Mouse (Mus musculus) CH12.LX (cell line): ENCODE measurements around the gene Akr1c19. TPM values are rescaled to one million over a fixed set of nuclear protein-coding genes. Genes with fewer than 3 reads are reported as not detected.
A peak's percentile ranks its signal among the peaks of the same experiment; 100 is the strongest.
"Not testable (repeated sequence)": the region's sequence is repeated elsewhere in the genome, so short reads cannot be mapped to it uniquely, and the experiment has no call there.

Experiments
- DNase-seq: peaks from one replicate; pipeline ENCODE4 v3.0.0-alpha.2; 2013; ENCODE audit errors: extremely low read depth
- H3K27ac ChIP-seq: 2 replicates; pipeline ENCODE4 v1.5.1; 2012; ENCODE audit warnings: low read depth, mild to moderate bottlenecking, control low read depth, moderate library complexity; ENCODE audit not compliant: insufficient read depth
- H3K27me3 ChIP-seq: replicated peaks from 2 replicates; pipeline ENCODE3; 2012; ENCODE audit warnings: inconsistent platforms
- H3K36me3 ChIP-seq, 2 experiments: replicated peaks in 1 of 2; 2 replicates each; pipeline versions ENCODE3 to v1.6.1; 2012; ENCODE audit warnings: inconsistent platforms in 1 of 2, low read length in 1 of 2, mild to moderate bottlenecking in 1 of 2, mixed read lengths in 1 of 2, moderate library complexity in 1 of 2; ENCODE audit not compliant: control insufficient read depth in 1 of 2, insufficient read depth in 1 of 2
- H3K4me1 ChIP-seq, 2 experiments: 2 replicates each; pipeline ENCODE4 v1.6.1; 2012; ENCODE audit warnings: inconsistent platforms in 1 of 2, moderate library complexity in 1 of 2; ENCODE audit not compliant: insufficient read depth in 2 of 2, control insufficient read depth in 1 of 2
- H3K4me2 ChIP-seq: 2 replicates; pipeline ENCODE4 v1.6.1; 2012; ENCODE audit warnings: low read depth, mild to moderate bottlenecking, control low read depth; ENCODE audit not compliant: poor library complexity, insufficient read depth, severe bottlenecking
- H3K4me3 ChIP-seq, 3 experiments: fragments of 150-350 bp in 1 of 3; sonication (generic) in 1 of 3; replicated peaks in 1 of 3; 2 replicates each; pipeline versions ENCODE3 to v1.5.1; 2011 to 2012; ENCODE audit warnings: low read depth in 2 of 3, low read length in 2 of 3, mild to moderate bottlenecking in 2 of 3, moderate library complexity in 2 of 3, control low read depth in 1 of 3, improper control_type of control experiment in 1 of 3, inconsistent platforms in 1 of 3, mixed read lengths in 1 of 3; ENCODE audit not compliant: poor library complexity in 1 of 3
- H3K79me2 ChIP-seq: replicated peaks from 2 replicates; pipeline ENCODE4 v1.6.1; 2012; ENCODE audit warnings: mild to moderate bottlenecking, moderate library complexity; ENCODE audit not compliant: control insufficient read depth, poor library complexity, insufficient read depth, severe bottlenecking; ENCODE audit errors: extremely low read depth
- H3K9ac ChIP-seq: 2 replicates; pipeline ENCODE4 v1.6.1; 2012; ENCODE audit warnings: low read depth, mild to moderate bottlenecking, control low read depth, moderate library complexity; ENCODE audit not compliant: insufficient read depth
- H3K9me3 ChIP-seq: replicated peaks from 2 replicates; pipeline ENCODE3; 2012; ENCODE audit warnings: low read length, inconsistent platforms, mixed read lengths
- CTCF ChIP-seq, 2 experiments: IDR thresholded peaks in 1 of 2; conservative IDR thresholded peaks in 1 of 2; 2 replicates each; pipeline ENCODE4 v1.5.1; 2011 to 2012; ENCODE audit warnings: low read depth in 2 of 2, low read length in 2 of 2, improper control_type of control experiment in 1 of 2, inconsistent platforms in 1 of 2, mild to moderate bottlenecking in 1 of 2, moderate library complexity in 1 of 2
- EP300 ChIP-seq: IDR thresholded peaks from 2 replicates; pipeline ENCODE4 v1.6.1; 2011; ENCODE audit warnings: low read length, improper control_type of control experiment
- MAZ ChIP-seq: IDR thresholded peaks from 2 replicates; pipeline ENCODE4 v1.6.1; 2012; ENCODE audit warnings: low read depth, mild to moderate bottlenecking, inconsistent platforms, low read length, improper control_type of control experiment, moderate library complexity
- SMC3 ChIP-seq: IDR thresholded peaks from 2 replicates; pipeline ENCODE4 v1.6.1; 2011; ENCODE audit warnings: low read depth, low read length, improper control_type of control experiment
- ZNF384 ChIP-seq: IDR thresholded peaks from 2 replicates; pipeline ENCODE4 v1.6.1; 2012; ENCODE audit warnings: low read depth, low read length, improper control_type of control experiment, inconsistent platforms
- dilution Hi-C: fragments of 300-500 bp; cut with MboI; formaldehyde crosslinking; loops from 2 replicates; pipeline ENCODE4 v1.14.3; 2020; ENCODE audit warnings: low sequenced_read_pairs; ENCODE audit not compliant: extremely low pct_unique_long_range_greater_than_20kb, extremely low pct_ligation_motif_present
- in situ Hi-C: fragments of 300-500 bp; cut with MboI; formaldehyde crosslinking; loops from 3 replicates; pipeline ENCODE4 v1.14.3; 2019; ENCODE audit warnings: low sequenced_read_pairs, low pct_ligation_motif_present, low pct_unique_long_range_greater_than_20kb, mixed read lengths
- polyA plus RNA-seq: library from polyadenylated mRNA; unstranded; fragments of >175 nt; gene quantifications from 2 replicates; pipeline ENCODE4 v1.2.1, GENCODE M21; 2012; ENCODE audit warnings: low read depth; ENCODE audit not compliant: insufficient read length
- total RNA-seq, 2 experiments: library from RNA; depleted of rRNA; stranded (reverse); fragments of 300-350 nt in 1 of 2; fragments of >200 nt in 1 of 2; gene quantifications; 2 replicates each; pipeline ENCODE4 v1.2.3; 2012 to 2014

Gene Akr1c19
- not detected in 2 replicates for total RNA-seq (2012; rRNA removed)
- not detected in 2 replicates for total RNA-seq (2014; rRNA removed)
- polyA plus RNA-seq = not detected in 2 replicates

DNA sequence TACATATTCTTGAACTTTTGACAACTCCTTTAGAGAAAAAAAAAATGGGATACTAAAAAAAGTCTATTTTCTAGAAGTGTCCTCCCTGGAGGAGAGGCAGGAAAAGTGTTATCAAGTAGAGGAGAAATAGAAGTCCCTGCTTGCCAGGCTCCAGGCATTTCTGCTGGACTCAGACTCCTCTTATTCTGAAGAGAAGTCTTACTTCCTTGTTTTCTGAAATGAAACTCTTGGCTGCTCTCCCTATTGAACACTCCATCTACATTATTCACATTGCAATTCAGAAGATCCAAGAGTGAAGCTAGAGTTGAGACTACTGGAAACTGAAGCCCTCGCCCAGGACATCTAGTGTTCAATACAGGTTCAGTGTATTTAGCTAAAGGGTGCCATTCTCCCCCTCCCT lies at the start of gene Akr1c19:
TSS of gene Akr1c19 (plus strand) at position 260 of the 400 bp plus-strand sequence.
- dilution Hi-C loops (no loop called here), in situ Hi-C loops (no loop called here)
- no peak for TF ChIP-seq SMC3
- no peak for TF ChIP-seq MAZ
- no peaks in the 10 kb centered on the region for H3K9me3 ChIP-seq
- H3K4me2 ChIP-seq = no peak within 1 kb of the TSS
- H3K79me2 ChIP-seq = no peaks in the 10 kb centered on the region
- DNase-seq = no peak
- no peak within 1 kb of the TSS for H3K4me3 ChIP-seq
- H3K4me1 ChIP-seq = no peaks in the 10 kb centered on the region
- H3K27me3 ChIP-seq = no peaks in the 10 kb centered on the region
- no peak within 1 kb of the TSS for H3K27ac ChIP-seq
- no peak within 1 kb of the TSS for H3K9ac ChIP-seq
- no peaks in the 10 kb centered on the region for H3K36me3 ChIP-seq

DNA sequence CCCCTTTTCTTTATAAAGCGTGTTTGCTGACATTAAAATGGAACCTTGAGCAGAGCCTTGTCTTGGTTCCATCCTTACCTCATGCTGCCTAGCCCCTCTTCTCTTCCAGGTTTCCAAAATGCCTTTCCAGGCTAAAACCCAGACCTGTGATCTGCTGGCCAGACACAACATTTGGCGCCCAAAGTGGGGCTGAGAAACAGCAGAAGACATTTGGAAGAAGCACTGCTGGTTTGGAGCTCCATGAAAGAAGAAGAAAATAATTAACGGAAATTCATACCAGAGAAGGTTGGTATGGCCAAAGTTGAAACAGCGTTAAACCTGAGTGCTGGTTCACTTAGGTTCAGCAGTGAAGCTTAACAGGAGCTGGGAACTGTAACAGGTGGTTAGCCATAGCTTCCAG lies 47.2 kb upstream of the Akr1c19 start:
- H3K4me1 ChIP-seq, in situ Hi-C loops, DNase-seq, H3K27ac ChIP-seq, H3K36me3 ChIP-seq, H3K9me3 ChIP-seq, dilution Hi-C loops, H3K4me3 ChIP-seq, H3K79me2 ChIP-seq, H3K27me3 ChIP-seq, H3K4me2 ChIP-seq, H3K9ac ChIP-seq: not testable (repeated sequence)

DNA sequence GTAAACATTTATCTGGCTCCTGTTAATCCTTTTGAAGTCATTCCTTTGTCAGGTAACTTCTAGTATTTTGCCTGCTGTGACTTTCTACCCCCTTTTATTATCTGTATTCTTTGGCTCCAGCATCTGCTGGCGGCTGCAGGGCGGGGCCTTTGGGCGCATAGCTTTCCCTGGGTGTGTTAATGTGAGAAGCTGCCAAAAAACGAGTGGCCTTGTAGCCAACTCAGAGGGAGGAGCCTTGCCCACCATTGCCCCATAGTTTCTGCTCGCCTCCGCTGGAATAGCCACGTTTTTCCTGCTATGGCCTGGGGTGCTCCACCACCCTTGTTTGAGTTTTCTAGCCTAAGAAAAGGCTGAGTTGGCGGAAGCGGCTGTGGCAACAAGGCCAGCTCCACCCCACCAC lies 45.4 kb upstream of the Akr1c19 start:
- Histone ChIP-seq H3K27ac (no peak overlapping the region), H3K36me3 (no peaks in the 10 kb centered on the region), H3K27me3 (no peaks in the 10 kb centered on the region), H3K9me3 (no peaks in the 10 kb centered on the region), H3K79me2 (no peaks in the 10 kb centered on the region), H3K4me2 (no peak overlapping the region), H3K4me3 (no peak overlapping the region), H3K9ac (no peak overlapping the region), H3K4me1 (peaks cover 0 to 6% of the 10 kb centered on the region in 2 experiments; a peak in 2 of 4 replicates)
- DNase-seq = no peak
- dilution Hi-C loops = no loop called here
- TF ChIP-seq EP300 = no peak
- no peak for TF ChIP-seq ZNF384
- in situ Hi-C loops = no loop called here

DNA sequence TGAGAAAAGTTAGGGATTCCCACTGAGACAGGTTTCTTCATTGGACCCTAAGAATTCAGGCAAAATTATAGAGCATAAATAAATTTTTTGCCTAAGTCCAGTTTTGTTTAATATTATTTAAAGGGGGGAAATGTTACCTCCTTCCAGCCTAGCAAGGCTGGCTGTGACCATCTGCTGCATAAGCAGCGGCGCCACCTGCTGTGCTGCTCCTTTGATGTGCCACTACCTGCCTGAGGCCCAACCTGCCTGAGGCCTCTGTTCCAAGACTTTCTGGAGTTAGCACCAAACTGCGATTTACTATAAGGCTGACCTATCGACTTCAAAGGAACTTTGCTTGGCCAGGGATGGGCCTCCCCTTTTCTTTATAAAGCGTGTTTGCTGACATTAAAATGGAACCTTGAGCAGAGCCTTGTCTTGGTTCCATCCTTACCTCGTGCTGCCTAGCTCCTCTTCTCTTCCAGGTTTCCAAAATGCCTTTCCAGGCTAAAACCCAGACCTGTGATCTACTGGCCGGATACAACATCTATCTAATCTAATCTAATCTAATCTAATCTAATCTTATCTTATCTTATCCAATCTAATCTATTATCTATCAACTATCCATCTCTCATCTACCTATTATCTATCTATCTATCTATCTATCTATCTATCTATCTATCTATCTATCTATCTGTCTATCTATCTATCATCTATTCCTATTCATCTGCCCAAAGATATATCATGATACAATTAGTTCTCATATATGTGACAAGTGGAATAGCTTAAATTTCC lies 41.7 kb upstream of the Akr1c19 start:
- in situ Hi-C loops = loop anchor here (5.0 kb wide), 1 partner anchor 55 kb away; no protein-coding TSS in a partner anchor
- H3K79me2 ChIP-seq = not testable (repeated sequence)
- TF ChIP-seq SMC3 = peak; percentile 34; the same call in 1 of the 2 replicates
- TF ChIP-seq CTCF (conservative IDR thresholded peaks at IDR 0.05 in 1 of 2, IDR thresholded peaks at IDR 0.05 in 1 of 2; ENCODE audit: low read depth in 2 of 2, low read length in 2 of 2) = peak in 1 of 2 experiments; percentile 42; a peak in 2 of 4 replicates
- TF ChIP-seq, all 38 proteins: peak for 2; not testable (repeated sequence) for 36
- H3K9ac ChIP-seq, H3K36me3 ChIP-seq, H3K9me3 ChIP-seq, dilution Hi-C loops, H3K27me3 ChIP-seq, H3K4me3 ChIP-seq, H3K27ac ChIP-seq, H3K4me2 ChIP-seq, H3K4me1 ChIP-seq, DNase-seq: not testable (repeated sequence)
